Mouse (Mus musculus) heart, embryonic 13.5 days (tissue): ENCODE results near the gene Idh1. TPM values are rescaled to one million over a fixed set of nuclear protein-coding genes. Genes with fewer than 3 reads are reported as not detected.

Experiments used
- ATAC-seq: fragments of 200-750 bp; cut with Nextera tagmentation; 2 replicates; pipeline ENCODE4 v1.8.0; 2017; ENCODE audit warnings: moderate TSS enrichment; ENCODE audit not compliant: insufficient number of reproducible peaks, low FRiP score, low TSS enrichment; ENCODE audit errors: extremely low read depth
- H3K27ac ChIP-seq: fragments of 300-500 bp; sonication (generic); replicated peaks from 2 replicates; pipeline ENCODE4 v1.5.1; 2015; ENCODE audit warnings: moderate library complexity, mild to moderate bottlenecking, inconsistent platforms
- H3K27me3 ChIP-seq: fragments of 300-500 bp; sonication (generic); replicated peaks from 2 replicates; pipeline ENCODE4 v1.6.1; 2015; ENCODE audit warnings: mild to moderate bottlenecking, inconsistent platforms
- H3K36me3 ChIP-seq: fragments of 300-500 bp; sonication (generic); 2 replicates; pipeline ENCODE4 v1.6.1; 2015; ENCODE audit warnings: mild to moderate bottlenecking, inconsistent platforms
- H3K4me1 ChIP-seq: fragments of 300-500 bp; sonication (generic); 2 replicates; pipeline ENCODE4 v1.6.1; 2015; ENCODE audit warnings: inconsistent platforms
- H3K4me2 ChIP-seq: fragments of 300-500 bp; sonication (generic); 2 replicates; pipeline ENCODE4 v1.6.1; 2015; ENCODE audit warnings: inconsistent platforms, mild to moderate bottlenecking, moderate library complexity
- H3K4me3 ChIP-seq: fragments of 300-500 bp; sonication (generic); 2 replicates; pipeline ENCODE4 v1.5.1; 2015; ENCODE audit warnings: moderate library complexity, mild to moderate bottlenecking, inconsistent platforms
- H3K9ac ChIP-seq: fragments of 300-500 bp; sonication (generic); 2 replicates; pipeline ENCODE4 v1.6.1; 2015; ENCODE audit warnings: inconsistent platforms, mild to moderate bottlenecking, moderate library complexity
- H3K9me3 ChIP-seq: fragments of 300-500 bp; sonication (generic); 2 replicates; pipeline ENCODE4 v1.6.1; 2016; ENCODE audit warnings: inconsistent platforms
- WGBS: fragments of 180-500 bp; shearing (Covaris S2); methylation state at CpG from one replicate; pipeline ENCODE4 v1.1.7; 2015; ENCODE audit warnings: mixed read lengths; 5-methylcytosine and 5-hydroxymethylcytosine counted together
- polyA plus RNA-seq: library from polyadenylated mRNA; unstranded; fragments of >200 nt; fragmentation: Nextera tagmentation; extraction: Ambion mirVana; gene quantifications from 2 replicates; pipeline ENCODE4 v1.2.1, GENCODE M21; 2015

The Idh1 gene
- polyA plus RNA-seq, 1 experiment from 2014 or later: 62.0 TPM

DNA sequence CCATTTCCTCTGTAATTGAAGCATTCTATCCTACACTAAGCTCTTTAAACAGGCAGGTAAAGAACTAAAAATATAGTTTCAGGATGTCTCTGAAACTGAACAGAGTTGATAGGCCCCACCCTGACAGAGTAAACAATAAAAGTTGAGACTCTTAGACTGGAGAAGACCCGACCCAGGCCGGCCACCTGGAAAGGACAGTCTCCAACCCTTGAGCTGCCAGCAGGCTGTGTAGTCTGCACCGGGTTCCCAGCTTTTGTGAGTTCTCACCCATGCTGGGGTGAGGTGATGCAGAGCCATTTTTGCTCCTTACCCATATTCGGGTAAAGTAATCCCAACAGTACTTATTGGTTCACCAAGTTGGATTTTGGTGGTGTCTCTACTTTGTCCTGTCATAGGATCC, 10.1 kb downstream of the Idh1 start:
- Histone ChIP-seq H3K9me3 (no peaks in the 10 kb centered on the region), H3K9ac (no peak overlapping the region), H3K4me2 (no peak overlapping the region), H3K4me3 (no peak overlapping the region), H3K36me3 (peaks cover 33% of the 10 kb centered on the region), H3K27ac (no peak overlapping the region), H3K4me1 (peaks cover 13% of the 10 kb centered on the region), H3K27me3 (no peaks in the 10 kb centered on the region)
- 66% methylated on average over 4 of the region's 4 CpGs for WGBS
- no peak for ATAC-seq

DNA sequence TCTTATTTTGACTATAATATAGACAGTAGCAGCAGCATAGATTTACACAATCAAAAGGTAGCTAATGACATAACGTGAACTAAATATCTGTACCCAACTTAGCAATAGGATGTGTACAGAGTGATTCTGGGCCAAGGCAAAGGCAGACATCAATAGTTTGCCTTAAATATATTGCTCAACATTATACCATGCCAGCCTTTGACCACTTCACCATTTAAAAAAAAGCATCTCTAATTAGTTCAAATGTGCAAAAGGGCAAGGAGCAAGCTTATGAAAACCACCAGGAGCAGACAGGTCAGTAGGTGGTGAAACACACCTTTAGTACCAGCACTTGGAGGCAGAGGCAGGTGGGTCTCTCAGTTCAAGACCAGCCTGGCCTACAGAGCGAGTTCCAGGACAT, 12.6 kb downstream of the Idh1 start:
- H3K27ac ChIP-seq: no peak overlapping the region
- 83% methylated on average over 2 of the region's 2 CpGs for WGBS
- peaks cover 56% of the 10 kb centered on the region for H3K36me3 ChIP-seq

DNA sequence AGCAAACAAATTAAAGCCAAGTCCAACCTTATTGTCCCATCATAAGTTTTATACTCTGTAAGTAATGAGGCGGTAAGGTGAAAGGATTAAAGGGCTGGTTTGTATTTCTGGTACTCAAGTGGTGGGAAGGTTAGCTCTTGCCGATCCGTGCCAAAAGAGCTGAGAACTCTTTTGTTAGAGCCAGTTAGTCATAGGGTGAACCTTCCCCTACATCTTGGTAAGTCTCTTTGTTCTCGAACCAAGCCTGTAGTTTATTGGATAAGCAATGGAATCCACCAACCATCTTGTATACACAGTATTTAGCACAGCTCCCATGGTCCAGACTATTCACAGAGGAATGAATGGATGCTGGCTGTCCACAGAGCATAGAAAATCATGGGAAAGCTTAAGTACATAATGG, 14.7 kb downstream of the Idh1 start:
- no peak overlapping the region for H3K4me3 ChIP-seq
- H3K9me3 ChIP-seq: no peaks in the 10 kb centered on the region
- no peak overlapping the region for H3K27ac ChIP-seq
- H3K36me3 ChIP-seq: peaks cover 78% of the 10 kb centered on the region
- H3K27me3 ChIP-seq: no peaks in the 10 kb centered on the region
- H3K9ac ChIP-seq: no peak overlapping the region
- no peak for ATAC-seq
- H3K4me1 ChIP-seq: no peaks in the 10 kb centered on the region
- 86% methylated on average over 4 of the region's 4 CpGs for WGBS
- no peak overlapping the region for H3K4me2 ChIP-seq

More for the DNA sequence above, 12.6 kb downstream of the Idh1 start:
- Histone ChIP-seq H3K4me3 (no peak overlapping the region), H3K4me1 (peaks cover 13% of the 10 kb centered on the region), H3K27me3 (no peaks in the 10 kb centered on the region), H3K9ac (no peak overlapping the region), H3K4me2 (no peak overlapping the region), H3K9me3 (no peaks in the 10 kb centered on the region)
- ATAC-seq: no peak

DNA sequence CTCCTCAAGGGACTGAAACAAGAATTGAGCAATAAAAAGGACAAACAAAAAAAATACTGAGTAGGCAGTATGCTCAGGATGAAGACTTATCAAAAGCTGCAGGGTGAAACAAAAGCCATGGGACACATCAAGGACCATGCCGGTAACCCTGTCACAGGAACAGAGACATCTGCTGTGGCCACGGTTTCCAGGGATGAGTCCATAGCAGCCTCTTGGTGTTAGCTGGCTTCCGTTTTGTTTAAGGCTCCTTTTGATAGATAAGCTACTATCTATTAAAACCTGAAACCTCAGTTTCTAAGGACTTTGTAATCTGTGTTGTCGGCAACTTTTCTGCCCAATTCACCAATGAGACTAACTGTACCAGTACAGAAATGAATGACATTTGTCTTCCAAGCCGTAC, 16.4 kb downstream of the Idh1 start:
- Histone ChIP-seq H3K36me3 (peaks cover 94% of the 10 kb centered on the region), H3K4me1 (peaks cover 5% of the 10 kb centered on the region; the same call in 1 of the 2 replicates), H3K27ac (no peak overlapping the region), H3K9ac (no peak overlapping the region), H3K27me3 (no peaks in the 10 kb centered on the region), H3K4me2 (no peak overlapping the region), H3K4me3 (no peak overlapping the region), H3K9me3 (no peaks in the 10 kb centered on the region)
- WGBS: 71% methylated on average over 5 of the region's 5 CpGs
- no peak for ATAC-seq

DNA sequence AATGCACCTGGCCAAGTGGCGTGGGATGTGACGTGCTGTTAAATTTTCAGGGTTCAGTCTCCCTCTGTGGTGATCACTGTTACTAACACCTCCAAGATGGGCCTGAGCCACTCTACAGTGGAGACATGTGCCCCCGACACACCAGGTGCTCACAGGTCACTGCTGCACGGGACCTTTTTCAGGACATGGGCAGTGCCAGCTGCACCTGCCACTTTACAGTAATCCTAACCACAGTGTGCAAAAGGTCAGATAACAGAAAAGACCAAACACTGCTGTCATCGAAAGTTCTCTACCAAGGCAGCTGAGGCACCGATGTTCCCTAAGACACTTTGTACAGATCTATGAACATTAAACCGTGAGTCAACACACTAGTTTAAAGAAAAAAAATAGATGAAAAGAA, 16.8 kb downstream of the Idh1 start:
- Histone ChIP-seq H3K4me3 (no peak overlapping the region), H3K36me3 (peaks cover 95% of the 10 kb centered on the region), H3K9ac (no peak overlapping the region), H3K27ac (no peak overlapping the region), H3K4me1 (peaks cover 5% of the 10 kb centered on the region; the same call in 1 of the 2 replicates), H3K4me2 (no peak overlapping the region), H3K9me3 (no peaks in the 10 kb centered on the region), H3K27me3 (no peaks in the 10 kb centered on the region)
- 85% methylated on average over 7 of the region's 7 CpGs for WGBS
- ATAC-seq: no peak

DNA sequence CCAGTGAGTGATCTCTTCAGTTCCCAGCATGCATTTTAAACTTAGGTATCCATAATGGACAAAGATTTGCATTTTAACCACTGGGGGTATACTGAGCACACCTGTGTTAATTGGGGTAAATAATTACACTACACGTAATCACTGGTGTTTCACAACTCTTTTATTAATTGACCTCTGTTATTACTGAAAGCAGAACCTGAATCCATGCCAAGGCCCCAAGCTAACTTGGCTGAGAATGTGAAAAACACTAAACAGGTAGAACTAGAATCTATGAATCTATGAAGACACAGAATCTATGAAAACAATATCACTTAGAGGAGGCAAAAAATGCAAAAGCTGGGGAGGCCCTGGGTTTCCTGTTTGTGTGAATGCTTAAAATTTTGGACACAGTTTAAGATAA, 18.8 kb downstream of the Idh1 start:
- Histone ChIP-seq H3K4me2 (no peak overlapping the region), H3K9me3 (no peaks in the 10 kb centered on the region), H3K36me3 (peaks cover 96% of the 10 kb centered on the region), H3K27ac (no peak overlapping the region), H3K27me3 (no peaks in the 10 kb centered on the region), H3K4me1 (peaks cover 5% of the 10 kb centered on the region; the same call in 1 of the 2 replicates), H3K4me3 (no peak overlapping the region), H3K9ac (no peak overlapping the region)
- 80% methylated on average over 1 of the region's 1 CpGs for WGBS
- ATAC-seq: no peak

DNA sequence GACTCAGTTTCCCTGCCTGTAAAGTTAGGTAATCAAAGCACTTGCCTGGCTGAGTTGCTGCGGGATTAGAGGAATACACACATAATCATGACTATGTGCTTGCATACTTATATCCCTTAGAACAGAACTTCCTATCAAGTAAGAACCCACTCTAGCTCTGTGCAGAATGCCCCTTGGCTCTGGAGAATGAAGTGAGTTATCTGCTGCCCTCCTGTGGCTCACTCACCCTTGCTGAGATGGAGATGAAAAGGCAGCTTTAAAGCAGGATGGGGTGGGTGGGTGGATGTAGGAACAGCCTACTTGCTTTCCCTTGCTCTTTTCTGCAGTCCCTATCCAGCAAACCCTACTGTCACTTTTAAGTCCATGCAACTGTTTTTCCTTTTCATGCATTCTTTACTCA, 24.1 kb downstream of the Idh1 start:
- Histone ChIP-seq H3K27me3 (no peaks in the 10 kb centered on the region), H3K4me1 (peaks cover 5% of the 10 kb centered on the region; the same call in 1 of the 2 replicates), H3K9me3 (no peaks in the 10 kb centered on the region), H3K36me3 (peaks cover 95% of the 10 kb centered on the region), H3K4me3 (no peak overlapping the region), H3K9ac (no peak overlapping the region), H3K4me2 (no peak overlapping the region), H3K27ac (no peak overlapping the region)
- no peak for ATAC-seq
- WGBS: 92% methylated on average over 1 of the region's 1 CpGs

DNA sequence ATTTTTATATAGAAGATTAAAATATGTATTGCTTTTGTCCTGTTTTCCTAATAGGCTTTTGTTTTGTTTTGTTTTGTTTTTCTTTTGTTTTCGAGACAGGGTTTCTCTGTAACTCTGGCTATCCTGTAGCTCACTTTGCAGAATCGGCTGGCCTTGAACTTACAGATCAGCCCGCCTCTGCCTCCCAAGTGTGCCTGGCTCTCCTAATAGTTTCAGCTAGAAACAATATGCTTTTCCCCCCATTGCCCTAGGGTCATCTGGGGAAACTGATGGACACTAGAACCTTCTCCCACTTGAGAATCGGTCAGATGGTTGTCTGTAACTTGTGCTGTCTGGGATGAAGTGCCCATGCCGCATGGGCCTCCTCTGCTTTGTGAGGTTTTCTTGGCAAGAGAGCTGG, 30.2 kb downstream of the Idh1 start:
- Histone ChIP-seq H3K27me3 (no peaks in the 10 kb centered on the region), H3K4me3 (no peak overlapping the region), H3K36me3 (peaks cover 40% of the 10 kb centered on the region), H3K4me2 (no peak overlapping the region), H3K27ac (no peak overlapping the region), H3K9me3 (no peaks in the 10 kb centered on the region), H3K4me1 (no peaks in the 10 kb centered on the region), H3K9ac (no peak overlapping the region)
- WGBS: 83% methylated on average over 5 of the region's 5 CpGs
- ATAC-seq: no peak

DNA sequence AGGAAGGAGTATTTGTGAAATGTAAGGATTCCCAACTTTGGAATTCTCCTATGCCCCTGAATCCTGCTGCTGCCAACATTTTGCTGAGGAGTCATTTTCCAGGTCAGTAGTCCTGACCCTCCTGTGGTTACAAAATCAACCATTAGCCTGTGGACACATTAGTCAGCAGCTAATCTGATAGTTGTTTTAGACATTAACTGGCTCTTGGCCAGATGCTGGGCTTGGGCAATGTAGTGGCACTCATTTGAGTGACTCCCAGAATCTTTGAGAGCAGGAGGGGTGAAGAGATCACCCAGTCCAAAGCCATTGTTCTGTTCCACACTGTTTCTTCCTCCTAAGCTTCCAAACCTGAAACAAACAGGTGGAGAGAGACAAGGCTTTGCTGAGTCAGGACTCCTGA, 31.5 kb downstream of the Idh1 start:
- no peak overlapping the region for H3K4me3 ChIP-seq
- no peak overlapping the region for H3K9ac ChIP-seq
- H3K9me3 ChIP-seq: no peaks in the 10 kb centered on the region
- no peaks in the 10 kb centered on the region for H3K27me3 ChIP-seq
- no peak overlapping the region for H3K27ac ChIP-seq
- no peaks in the 10 kb centered on the region for H3K4me1 ChIP-seq
- no peak overlapping the region for H3K4me2 ChIP-seq
- no peak for ATAC-seq
- H3K36me3 ChIP-seq: peaks cover 27% of the 10 kb centered on the region

DNA sequence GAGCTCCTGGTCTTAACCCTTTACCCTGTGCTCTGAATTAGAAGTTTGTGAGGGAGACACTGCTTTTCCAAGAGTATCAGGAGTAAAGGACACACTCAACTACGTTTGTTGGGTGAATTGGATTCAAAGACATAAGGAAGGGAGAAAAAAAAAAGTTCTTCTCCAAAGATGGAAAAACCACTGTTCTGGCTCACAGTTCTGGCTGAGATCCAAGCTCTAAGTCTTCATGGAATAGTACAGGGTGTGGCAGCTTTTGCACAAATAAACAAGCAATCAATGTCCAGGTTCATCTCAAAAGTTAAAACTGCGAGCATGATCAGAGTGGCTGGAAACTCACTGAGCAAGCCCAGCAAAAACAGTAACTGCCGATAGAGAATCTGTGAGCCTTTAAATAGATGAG, 38.3 kb downstream of the Idh1 start:
- Histone ChIP-seq H3K36me3 (no peaks in the 10 kb centered on the region), H3K4me2 (no peak overlapping the region), H3K4me3 (no peak overlapping the region), H3K4me1 (no peaks in the 10 kb centered on the region), H3K9me3 (no peaks in the 10 kb centered on the region), H3K27me3 (no peaks in the 10 kb centered on the region), H3K9ac (no peak overlapping the region), H3K27ac (no peak overlapping the region)
- 63% methylated on average over 3 of the region's 3 CpGs for WGBS
- ATAC-seq: no peak

DNA sequence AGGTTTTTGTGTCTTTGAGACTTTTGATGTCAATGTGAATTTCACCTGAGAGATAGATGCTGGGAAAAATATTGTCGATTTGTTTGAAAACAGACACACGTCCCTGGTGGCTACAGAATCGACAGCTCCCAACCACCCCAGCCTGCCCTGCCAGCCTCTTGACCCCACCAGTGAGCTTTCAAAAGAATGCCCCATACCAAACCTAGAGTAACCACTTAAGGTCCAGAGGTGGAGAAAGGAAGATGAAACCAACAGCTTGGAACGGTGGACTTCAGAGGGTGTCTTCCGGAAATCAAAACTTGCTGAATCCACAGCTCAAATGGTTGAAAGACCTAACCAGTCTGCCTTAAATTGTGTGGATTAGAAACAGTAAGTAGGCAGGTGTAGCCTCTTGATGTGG, 39.0 kb downstream of the Idh1 start:
- no peak for ATAC-seq
- H3K36me3 ChIP-seq: no peaks in the 10 kb centered on the region
- no peak overlapping the region for H3K27ac ChIP-seq
- H3K27me3 ChIP-seq: no peaks in the 10 kb centered on the region
- H3K4me3 ChIP-seq: no peak overlapping the region
- no peak overlapping the region for H3K9ac ChIP-seq
- H3K4me1 ChIP-seq: no peaks in the 10 kb centered on the region
- H3K9me3 ChIP-seq: 0 out of 2 replicates have a peak, but pooled peaks cover 3% of the 10 kb centered on the region
- 88% methylated on average over 5 of the region's 5 CpGs for WGBS
- no peak overlapping the region for H3K4me2 ChIP-seq

DNA sequence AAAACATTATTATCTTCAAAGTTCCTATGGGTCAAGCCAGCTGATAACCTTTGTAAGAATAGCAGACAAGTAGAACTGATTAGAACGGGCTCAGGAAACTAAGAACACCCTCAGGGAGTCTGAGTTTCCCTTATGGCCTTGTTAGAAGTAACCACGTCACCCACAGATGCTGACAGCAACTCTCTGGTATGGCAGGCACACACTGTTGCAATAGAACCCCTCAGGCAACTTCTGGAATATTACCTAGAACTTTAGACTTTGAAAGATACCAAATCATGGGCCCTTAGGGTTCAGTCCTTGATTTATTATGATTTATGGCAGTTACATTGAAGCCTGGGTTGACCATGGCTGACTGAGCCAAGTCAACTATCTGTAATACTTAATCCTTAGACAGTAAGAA, 39.7 kb downstream of the Idh1 start:
- Histone ChIP-seq H3K4me1 (no peaks in the 10 kb centered on the region), H3K9ac (no peak overlapping the region), H3K4me2 (no peak overlapping the region), H3K4me3 (no peak overlapping the region), H3K9me3 (0 out of 2 replicates have a peak, but pooled peaks cover 6% of the 10 kb centered on the region), H3K36me3 (no peaks in the 10 kb centered on the region), H3K27me3 (no peaks in the 10 kb centered on the region), H3K27ac (no peak overlapping the region)
- no peak for ATAC-seq
- WGBS: 19% methylated on average over 2 of the region's 2 CpGs
